Mouse (Mus musculus): ENCODE data around the gene Arhgap31. TPM values are rescaled to one million over a fixed set of nuclear protein-coding genes. Genes with fewer than 3 reads are reported as not detected.

Gene Arhgap31
- polyA plus RNA-seq, 2 experiments = 0.88 to 1.4 TPM

DNA sequence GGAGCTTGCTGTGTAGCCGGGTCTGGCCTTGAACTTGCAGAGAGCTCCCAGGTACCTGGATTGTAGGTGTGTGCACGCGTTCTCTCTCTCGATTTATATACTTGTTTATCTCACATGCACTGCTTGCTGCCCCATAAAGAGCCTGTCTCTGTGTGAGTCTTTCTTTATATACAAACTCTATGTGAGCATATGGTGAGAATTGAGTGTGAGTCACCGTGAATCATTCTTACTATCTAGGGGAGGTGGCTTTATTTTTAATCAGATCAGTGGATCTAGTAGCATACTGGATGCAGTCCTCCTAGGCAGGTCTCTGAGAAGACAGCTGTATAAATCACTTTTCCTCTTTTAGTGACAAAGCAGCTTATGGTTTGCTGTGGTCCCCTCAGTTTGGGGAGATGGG lies 144.9 kb downstream of the Arhgap31 start:
- 80% methylated on average over 5 of the region's 5 CpGs for WGBS (ENCODE audit: insufficient replicate concordance)

DNA sequence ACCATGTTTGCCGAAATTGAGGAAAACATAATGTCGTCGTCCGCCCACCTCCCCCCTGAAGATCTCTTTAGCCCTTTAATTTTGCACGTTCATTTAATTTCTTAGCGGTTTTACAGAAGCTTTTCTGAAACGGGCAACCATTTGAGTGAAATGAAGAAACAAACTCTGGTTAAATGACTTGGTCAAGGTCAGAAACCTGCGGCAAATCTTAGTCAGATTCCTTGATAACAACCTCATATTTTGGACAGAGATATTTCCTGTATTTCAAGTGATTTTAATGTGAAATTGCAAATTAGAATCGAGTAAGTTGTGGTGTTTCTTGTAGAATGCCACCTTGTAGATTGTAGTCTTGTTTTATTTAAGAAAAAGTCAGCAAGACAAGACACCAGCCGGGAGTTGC lies 149.6 kb downstream of the Arhgap31 start:
- H3K4me3 ChIP-seq (ENCODE audit: insufficient read depth in 1 of 2, low read depth in 2 of 2, low read length in 2 of 2) = peak overlapping the region; percentile 69 to 72
- H3K9me3 ChIP-seq (ENCODE audit: control insufficient read depth, low read length) = no peaks in the 10 kb centered on the region
- H3K4me2 ChIP-seq (ENCODE audit: low read depth) = peak overlapping the region; percentile 95
- WGBS (ENCODE audit: insufficient replicate concordance) = 22% methylated on average over 10 of the region's 10 CpGs
- peaks cover 0 to 8% of the 10 kb centered on the region in 2 experiments; a peak in 2 of 4 replicates for H3K4me1 ChIP-seq (replicated peaks; ENCODE audit: control insufficient read depth in 2 of 2, insufficient read depth in 2 of 2, low read length in 1 of 2)
- peak overlapping the region; percentile 66 for H3K9ac ChIP-seq (replicated peaks)
- H3K27me3 ChIP-seq (ENCODE audit: control insufficient read depth, insufficient read depth, low read length) = no peaks in the 10 kb centered on the region; the same call in none of the 2 replicates
- H3K36me3 ChIP-seq (replicated peaks; ENCODE audit: control insufficient read depth, insufficient read depth, low read depth) = peaks cover 7% of the 10 kb centered on the region
- ATAC-seq (ENCODE audit: insufficient read depth) = no peak
- no peak for TF ChIP-seq CTCF (IDR thresholded peaks at IDR 0.05; ENCODE audit: low read depth)
- no peak for DNase-seq (ENCODE audit: low read depth in 3 of 3, low spot score in 3 of 3)
- no peak overlapping the region for H3K27ac ChIP-seq

More for the DNA sequence above, 144.9 kb downstream of the Arhgap31 start:
- Histone ChIP-seq H3K9me3 (ENCODE audit: control insufficient read depth, low read length) (no peaks in the 10 kb centered on the region), H3K4me3 (ENCODE audit: insufficient read depth in 1 of 2, low read depth in 2 of 2, low read length in 2 of 2) (no peak overlapping the region), H3K27me3 (ENCODE audit: control insufficient read depth, insufficient read depth, low read length) (no peaks in the 10 kb centered on the region), H3K36me3 (replicated peaks; ENCODE audit: control insufficient read depth, insufficient read depth, low read depth) (peaks cover 20% of the 10 kb centered on the region), H3K9ac (replicated peaks) (no peak overlapping the region), H3K4me2 (ENCODE audit: low read depth) (no peak overlapping the region), H3K4me1 (replicated peaks; ENCODE audit: control insufficient read depth in 2 of 2, insufficient read depth in 2 of 2, low read length in 1 of 2) (peaks cover 0 to 2% of the 10 kb centered on the region in 2 experiments; a peak in 2 of 4 replicates), H3K27ac (no peak overlapping the region)
- TF ChIP-seq EP300 (IDR thresholded peaks at IDR 0.05; ENCODE audit: low read depth) (no peak), CTCF (IDR thresholded peaks at IDR 0.05; ENCODE audit: low read depth) (no peak)
- DNase-seq (ENCODE audit: low read depth in 3 of 3, low spot score in 3 of 3) (no peak), ATAC-seq (ENCODE audit: insufficient read depth) (no peak)

DNA sequence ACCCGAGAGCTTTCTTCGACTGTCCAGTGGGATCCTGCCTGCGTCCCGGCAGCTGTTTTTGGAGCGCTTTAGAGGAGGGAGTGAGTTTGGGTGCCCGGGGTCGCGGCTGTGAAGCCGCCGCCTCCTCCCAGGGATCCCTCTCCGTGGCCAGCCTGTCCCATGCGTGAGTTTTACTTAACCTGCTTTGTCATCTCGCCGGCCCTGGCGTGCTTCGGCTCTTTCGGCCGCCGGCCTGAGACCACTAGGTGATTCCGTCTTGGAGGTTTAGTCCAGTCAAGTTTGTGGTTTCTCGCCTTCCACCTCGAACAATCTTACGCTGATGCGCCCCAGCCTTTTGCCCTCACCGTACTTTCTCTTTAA lies 150.1 kb downstream of the Arhgap31 start:
- H3K9me3 ChIP-seq (ENCODE audit: control insufficient read depth, low read length) = no peaks in the 10 kb centered on the region
- H3K27ac ChIP-seq = peak overlapping the region; percentile 2
- peak overlapping the region; percentile 69 to 72 for H3K4me3 ChIP-seq (ENCODE audit: insufficient read depth in 1 of 2, low read depth in 2 of 2, low read length in 2 of 2)
- H3K4me2 ChIP-seq (ENCODE audit: low read depth) = peak overlapping the region; percentile 95
- H3K9ac ChIP-seq (replicated peaks) = peak overlapping the region; percentile 66
- 0% methylated on average over 25 of the region's 25 CpGs for WGBS (ENCODE audit: insufficient replicate concordance)
- no peaks in the 10 kb centered on the region; the same call in none of the 2 replicates for H3K27me3 ChIP-seq (ENCODE audit: control insufficient read depth, insufficient read depth, low read length)
- H3K36me3 ChIP-seq (replicated peaks; ENCODE audit: control insufficient read depth, insufficient read depth, low read depth) = peaks cover 3% of the 10 kb centered on the region
- no peak for TF ChIP-seq CTCF (IDR thresholded peaks at IDR 0.05; ENCODE audit: low read depth)
- TF ChIP-seq EP300 (IDR thresholded peaks at IDR 0.05; ENCODE audit: low read depth) = no peak
- ATAC-seq (ENCODE audit: insufficient read depth) (peak; percentile 66), DNase-seq (ENCODE audit: low read depth in 3 of 3, low spot score in 3 of 3) (peak in 2 of 3 experiments; percentile 7 to 13)
- H3K4me1 ChIP-seq (replicated peaks; ENCODE audit: control insufficient read depth in 2 of 2, insufficient read depth in 2 of 2, low read length in 1 of 2) = peaks cover 0 to 8% of the 10 kb centered on the region in 2 experiments; a peak in 2 of 4 replicates

DNA sequence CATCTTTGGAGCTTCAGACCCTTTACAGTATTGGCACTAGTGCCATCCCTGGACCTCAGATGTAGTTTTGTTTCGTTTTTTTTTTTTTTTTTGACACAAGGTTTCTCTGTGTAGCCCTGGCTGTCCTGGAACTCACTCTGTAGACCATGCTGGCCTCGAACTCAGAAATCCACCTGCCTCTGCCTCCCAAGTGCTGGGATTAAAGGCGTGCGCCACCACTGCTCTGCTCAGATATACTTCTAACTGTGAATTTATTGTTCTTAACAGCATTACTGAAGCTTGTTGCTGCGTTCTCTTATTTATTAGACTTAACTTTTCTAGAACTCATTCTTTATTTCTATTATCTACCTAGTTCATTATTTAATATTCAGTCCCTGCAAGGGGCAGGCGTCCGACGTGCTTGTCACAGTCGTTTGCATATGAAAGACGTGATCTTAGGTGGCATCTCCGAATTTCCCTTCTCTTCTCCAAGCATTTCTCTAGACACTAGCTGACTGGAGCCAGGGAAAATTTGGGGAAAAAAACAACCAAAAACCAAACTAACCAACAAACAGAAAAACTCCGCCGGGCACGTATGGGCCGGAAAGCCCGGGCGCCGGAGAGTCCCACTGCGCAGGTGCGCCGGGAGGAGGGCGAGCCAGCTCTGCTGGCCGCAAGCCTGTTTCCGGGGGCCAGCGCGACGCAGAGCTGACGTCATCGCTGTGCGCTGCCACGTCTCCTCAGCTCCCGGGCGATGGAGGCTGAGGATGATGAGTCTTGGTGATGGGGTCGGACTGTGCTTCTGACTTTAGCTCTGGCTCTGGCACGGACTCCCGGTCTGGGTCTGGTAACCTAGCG lies 150.7 kb downstream of the Arhgap31 start:
- no peaks in the 10 kb centered on the region; the same call in none of the 2 replicates for H3K27me3 ChIP-seq (ENCODE audit: control insufficient read depth, insufficient read depth, low read length)
- no peaks in the 10 kb centered on the region for H3K9me3 ChIP-seq (ENCODE audit: control insufficient read depth, low read length)
- H3K4me1 ChIP-seq (replicated peaks; ENCODE audit: control insufficient read depth in 2 of 2, insufficient read depth in 2 of 2, low read length in 1 of 2) = peaks cover 0 to 8% of the 10 kb centered on the region in 2 experiments; a peak in 2 of 4 replicates
- no peak for TF ChIP-seq EP300 (IDR thresholded peaks at IDR 0.05; ENCODE audit: low read depth)
- no peak for TF ChIP-seq CTCF (IDR thresholded peaks at IDR 0.05; ENCODE audit: low read depth)
- H3K9ac ChIP-seq (replicated peaks) = peak overlapping the region; percentile 66
- DNase-seq (ENCODE audit: low read depth in 3 of 3, low spot score in 3 of 3) (peak; percentile 86 to 88 (median 86)), ATAC-seq (ENCODE audit: insufficient read depth) (peak; percentile 98)
- peak overlapping the region; percentile 53 for H3K27ac ChIP-seq
- peak overlapping the region; percentile 69 to 72 for H3K4me3 ChIP-seq (ENCODE audit: insufficient read depth in 1 of 2, low read depth in 2 of 2, low read length in 2 of 2)
- no peaks in the 10 kb centered on the region; the same call in none of the 2 replicates for H3K36me3 ChIP-seq (replicated peaks; ENCODE audit: control insufficient read depth, insufficient read depth, low read depth)
- H3K4me2 ChIP-seq (ENCODE audit: low read depth) = peak overlapping the region; percentile 95
- 6% methylated on average over 37 of the region's 37 CpGs for WGBS (ENCODE audit: insufficient replicate concordance)

DNA sequence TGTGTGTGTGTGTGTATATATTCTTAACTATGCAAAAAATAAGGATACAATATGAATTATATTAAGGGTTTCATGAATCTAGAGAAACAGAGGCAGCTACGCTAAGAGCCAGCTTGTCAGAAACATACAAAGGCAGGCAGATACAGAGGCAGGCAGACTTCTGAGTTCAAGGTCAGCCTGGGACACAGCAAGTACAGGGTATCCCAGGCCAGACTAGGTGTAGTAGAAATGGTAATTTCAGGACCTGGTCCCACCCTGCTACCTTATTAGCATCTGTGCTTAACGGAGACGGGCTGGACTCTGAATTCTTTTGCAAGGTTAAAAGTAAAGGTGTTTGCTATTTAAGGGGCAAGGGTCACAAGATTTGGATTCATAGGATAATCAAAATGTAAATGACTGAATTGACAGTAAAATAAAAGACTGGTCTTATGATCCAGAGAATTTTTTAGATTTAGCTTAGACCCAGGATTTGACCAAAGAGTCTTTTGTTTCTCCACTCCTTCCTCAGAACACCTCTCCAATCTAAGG lies 154.8 kb downstream of the Arhgap31 start, which contains the start of gene Tmem39a:
Gene Tmem39a (plus strand): TSS at position 478 of the 528 bp plus-strand sequence.
- no peaks in the 10 kb centered on the region; the same call in none of the 2 replicates for H3K27me3 ChIP-seq (ENCODE audit: control insufficient read depth, insufficient read depth, low read length)

More for the DNA sequence above, 154.8 kb downstream of the Arhgap31 start, which contains the start of gene Tmem39a:
- H3K4me1 ChIP-seq (replicated peaks; ENCODE audit: control insufficient read depth in 2 of 2, insufficient read depth in 2 of 2, low read length in 1 of 2) = peaks cover 0 to 6% of the 10 kb centered on the region in 2 experiments; a peak in 1 of 4 replicates
- TF ChIP-seq CTCF (IDR thresholded peaks at IDR 0.05; ENCODE audit: low read depth) (no peak), EP300 (IDR thresholded peaks at IDR 0.05; ENCODE audit: low read depth) (no peak)
- DNase-seq (ENCODE audit: low read depth in 3 of 3, low spot score in 3 of 3) = no peak
- H3K4me3 ChIP-seq (ENCODE audit: insufficient read depth in 1 of 2, low read depth in 2 of 2, low read length in 2 of 2) = no peak within 1 kb of the TSS
- no peaks in the 10 kb centered on the region for H3K36me3 ChIP-seq (replicated peaks; ENCODE audit: control insufficient read depth, insufficient read depth, low read depth)
- no peak within 1 kb of the TSS for H3K27ac ChIP-seq
- H3K9ac ChIP-seq (replicated peaks) = no peak within 1 kb of the TSS
- 74% methylated on average over 3 of the region's 3 CpGs for WGBS (ENCODE audit: insufficient replicate concordance)
- no peak for ATAC-seq (ENCODE audit: insufficient read depth)
- H3K4me2 ChIP-seq (ENCODE audit: low read depth) = no peak within 1 kb of the TSS
- no peaks in the 10 kb centered on the region for H3K9me3 ChIP-seq (ENCODE audit: control insufficient read depth, low read length)
